Mouse (Mus musculus) limb, embryonic 11.5 days (tissue): ENCODE measurements around the gene Dop1b. TPM values are rescaled to one million over a fixed set of nuclear protein-coding genes. Genes with fewer than 3 reads are reported as not detected.

Experiments
- ATAC-seq: fragments of 200-750 bp; cut with Nextera tagmentation; 2 replicates; pipeline ENCODE4 v1.8.0; 2017; ENCODE audit warnings: low read depth; ENCODE audit not compliant: insufficient number of reproducible peaks, low FRiP score, low TSS enrichment
- DNase-seq: peaks from one replicate; pipeline ENCODE4 v3.0.0-alpha.2; 2015; ENCODE audit warnings: low spot score
- H3K27ac ChIP-seq: fragments of 300-500 bp; sonication (generic); replicated peaks from 2 replicates; pipeline ENCODE4 v1.5.1; 2014; ENCODE audit warnings: low read depth, mild to moderate bottlenecking, low read length
- H3K27me3 ChIP-seq: fragments of 300-500 bp; sonication (generic); 2 replicates; pipeline ENCODE4 v1.6.1; 2014; ENCODE audit warnings: mild to moderate bottlenecking, low read length, mixed read lengths; ENCODE audit not compliant: control insufficient read depth, insufficient read depth
- H3K36me3 ChIP-seq: fragments of 300-500 bp; sonication (generic); 2 replicates; pipeline ENCODE4 v1.6.1; 2014; ENCODE audit warnings: mild to moderate bottlenecking, low read length, moderate library complexity, mixed read lengths; ENCODE audit not compliant: control insufficient read depth, insufficient read depth
- H3K4me1 ChIP-seq: fragments of 300-500 bp; sonication (generic); 2 replicates; pipeline ENCODE4 v1.6.1; 2014; ENCODE audit warnings: low read length, mixed read lengths; ENCODE audit not compliant: control insufficient read depth, insufficient read depth
- H3K4me2 ChIP-seq: fragments of 300-500 bp; sonication (generic); 2 replicates; pipeline ENCODE4 v1.6.1; 2014; ENCODE audit warnings: low read depth, mild to moderate bottlenecking, moderate library complexity; ENCODE audit not compliant: severe bottlenecking
- H3K4me3 ChIP-seq: fragments of 300-500 bp; sonication (generic); 2 replicates; pipeline ENCODE4 v1.5.1; 2014; ENCODE audit warnings: low read depth, low read length
- H3K9ac ChIP-seq: fragments of 300-500 bp; sonication (generic); 2 replicates; pipeline ENCODE4 v1.6.1; 2014; ENCODE audit warnings: mild to moderate bottlenecking, low read length
- H3K9me3 ChIP-seq: fragments of 300-500 bp; sonication (generic); 2 replicates; pipeline ENCODE4 v1.6.1; 2016; ENCODE audit warnings: low read length; ENCODE audit not compliant: control insufficient read depth
- WGBS: fragments of 180-500 bp; shearing (Covaris S2); extraction: QIAGEN DNeasy Blood & Tissue Kit; methylation state at CpG from one replicate; pipeline ENCODE4 v1.1.7; 2014; 5-methylcytosine and 5-hydroxymethylcytosine counted together
- polyA plus RNA-seq: library from polyadenylated mRNA; unstranded; fragments of >200 nt; fragmentation: Nextera tagmentation; extraction: Ambion mirVana; gene quantifications from 2 replicates; pipeline ENCODE4 v1.2.1, GENCODE M21; 2014

Dop1b gene
- polyA plus RNA-seq, 1 experiment from 2014 or later, result 7.2 TPM

DNA sequence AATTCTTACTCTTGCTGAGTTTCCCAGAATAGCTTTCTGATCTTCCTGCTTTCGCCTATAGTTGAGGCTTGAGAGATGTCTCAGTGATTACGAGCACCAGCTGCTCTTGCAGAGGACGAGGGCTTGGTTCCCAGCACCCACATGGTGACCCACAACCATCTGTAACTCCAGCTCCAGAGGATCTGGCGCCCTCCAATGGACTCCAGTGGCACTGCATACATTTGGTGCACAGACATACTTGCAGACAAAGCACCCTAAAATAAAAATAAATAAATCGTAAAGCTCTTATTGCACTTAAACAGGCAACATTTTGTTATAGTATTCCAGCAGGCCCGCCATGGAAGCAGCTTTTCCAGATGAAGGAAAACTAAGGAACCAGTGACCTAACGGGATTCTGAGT is 72.5 kb downstream of the Dop1b start:
- H3K27me3 ChIP-seq, result no peaks in the 10 kb centered on the region
- DNase-seq (no peak), ATAC-seq (no peak)
- H3K4me1 ChIP-seq, result 0 out of 2 replicates have a peak, but pooled peaks cover 6% of the 10 kb centered on the region
- H3K36me3 ChIP-seq, result no peaks in the 10 kb centered on the region
- H3K4me3 ChIP-seq, result no peak overlapping the region
- H3K27ac ChIP-seq, result no peak overlapping the region
- WGBS, result 94% methylated on average over 7 of the region's 7 CpGs
- H3K9me3 ChIP-seq, result no peaks in the 10 kb centered on the region
- H3K9ac ChIP-seq, result no peak overlapping the region
- H3K4me2 ChIP-seq, result no peak overlapping the region

DNA sequence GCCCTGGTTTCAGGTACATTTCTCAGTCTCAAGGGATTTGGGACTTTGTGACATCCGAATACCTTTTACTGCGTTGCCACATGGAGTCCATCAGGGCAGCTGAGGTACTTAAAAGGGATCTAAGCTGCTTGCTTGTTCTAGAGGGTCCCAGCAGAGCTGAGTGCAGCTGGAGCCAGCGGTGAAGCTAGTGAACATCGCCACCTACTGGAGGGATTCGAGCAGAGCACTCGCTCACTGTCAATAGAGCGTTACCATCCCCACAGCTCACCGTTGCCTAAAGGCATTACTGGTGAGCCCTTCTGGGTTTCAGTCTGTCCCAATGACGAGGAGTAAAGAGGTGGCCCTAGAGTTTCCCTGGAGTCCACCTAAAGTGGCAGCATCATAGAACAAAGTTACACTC is 74.1 kb downstream of the Dop1b start:
- peak; percentile 90 for DNase-seq
- WGBS, result 5% methylated on average over 9 of the region's 9 CpGs
- ATAC-seq, result peak; percentile 84
- Histone ChIP-seq H3K27ac (no peak overlapping the region), H3K36me3 (no peaks in the 10 kb centered on the region), H3K4me3 (no peak overlapping the region), H3K4me2 (no peak overlapping the region), H3K9ac (no peak overlapping the region), H3K27me3 (no peaks in the 10 kb centered on the region), H3K4me1 (0 out of 2 replicates have a peak, but pooled peaks cover 6% of the 10 kb centered on the region), H3K9me3 (no peaks in the 10 kb centered on the region)

DNA sequence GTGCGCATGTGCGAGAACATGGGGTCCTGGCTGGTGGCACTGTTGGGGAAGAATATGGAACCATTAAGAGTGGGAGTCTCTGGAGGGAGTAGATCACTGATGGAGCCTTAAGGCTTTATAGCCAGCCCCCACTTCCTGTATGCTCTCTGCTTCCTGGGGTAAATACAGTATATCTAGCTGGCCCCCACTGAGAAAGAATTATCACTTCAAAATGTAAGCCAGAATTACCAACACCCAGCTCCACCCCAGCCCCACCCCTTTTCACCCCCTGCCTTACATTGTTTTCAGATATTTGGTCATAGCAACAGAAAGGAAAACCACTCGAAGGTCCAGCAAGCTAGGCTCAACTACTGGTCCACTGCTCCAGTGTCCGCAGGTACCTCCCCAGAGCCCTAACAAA is 76.7 kb downstream of the Dop1b start:
- Histone ChIP-seq H3K9me3 (no peaks in the 10 kb centered on the region), H3K4me1 (no peaks in the 10 kb centered on the region), H3K27me3 (no peaks in the 10 kb centered on the region), H3K36me3 (no peaks in the 10 kb centered on the region), H3K4me3 (no peak overlapping the region), H3K27ac (no peak overlapping the region), H3K4me2 (no peak overlapping the region), H3K9ac (no peak overlapping the region)
- 91% methylated on average over 4 of the region's 4 CpGs for WGBS
- ATAC-seq, result no peak
- DNase-seq, result no peak

DNA sequence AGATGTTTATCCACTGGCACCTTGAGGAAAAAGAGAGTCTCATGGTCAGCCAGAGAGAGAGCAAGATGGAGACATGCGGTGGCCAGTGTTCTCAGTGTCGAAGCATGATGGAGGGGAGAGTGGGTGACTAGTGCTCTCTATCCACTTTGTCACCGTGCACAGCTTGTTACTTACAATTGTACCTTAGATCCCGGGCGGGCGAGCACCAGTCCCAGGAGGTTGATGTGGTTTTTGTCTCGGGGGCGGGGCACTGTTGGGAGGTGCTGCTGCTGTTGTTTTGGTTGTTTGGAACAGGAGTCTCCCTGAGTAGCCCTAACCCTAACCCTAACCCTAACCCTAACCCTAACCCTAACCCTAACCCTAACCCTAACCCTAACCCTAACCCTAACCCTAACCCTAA is 77.2 kb downstream of the Dop1b start:
- Histone ChIP-seq H3K9ac (no peak overlapping the region), H3K4me2 (no peak overlapping the region), H3K9me3 (no peaks in the 10 kb centered on the region), H3K27me3 (no peaks in the 10 kb centered on the region), H3K4me3 (no peak overlapping the region), H3K36me3 (no peaks in the 10 kb centered on the region), H3K4me1 (no peaks in the 10 kb centered on the region), H3K27ac (no peak overlapping the region)
- ATAC-seq (no peak), DNase-seq (no peak)
- 90% methylated on average over 8 of the region's 8 CpGs for WGBS

DNA sequence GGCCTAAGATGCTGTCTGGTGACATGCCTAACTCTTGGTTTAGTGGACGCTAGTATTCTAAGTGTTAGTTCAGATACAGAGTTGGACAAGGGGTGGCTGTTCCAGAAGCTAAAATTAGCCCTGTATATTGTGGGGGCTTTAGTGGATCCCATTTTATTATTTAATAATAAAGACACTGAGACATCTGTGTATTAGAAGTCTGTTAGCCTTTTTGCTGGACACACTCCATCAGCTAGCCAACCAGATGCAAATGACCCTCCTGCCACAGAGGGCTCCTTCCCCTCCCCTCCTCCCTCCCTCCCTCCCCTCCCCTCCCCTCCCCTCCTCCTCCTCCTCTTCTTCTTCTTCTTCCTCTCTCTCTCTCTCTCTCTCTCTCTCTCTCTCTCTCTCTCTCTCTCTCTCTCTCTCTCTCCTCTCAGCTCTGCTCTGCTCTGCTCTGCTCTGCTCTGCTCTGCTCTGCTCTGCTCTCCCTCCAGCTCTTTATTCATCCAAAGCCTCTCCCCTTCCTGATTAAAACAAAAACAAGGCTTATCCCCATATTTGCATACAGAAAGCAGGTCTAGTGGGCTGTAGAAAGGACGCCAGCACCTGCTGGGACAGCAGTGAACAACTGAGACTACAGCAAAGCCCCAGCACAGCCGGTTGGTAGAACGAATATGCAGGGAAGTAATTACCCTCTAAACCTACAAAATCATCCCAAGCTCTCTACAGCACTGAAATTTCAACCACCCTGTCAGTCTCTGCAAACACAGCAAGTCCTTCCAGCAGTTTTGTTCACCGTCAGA is 78.5 kb downstream of the Dop1b start:
- Histone ChIP-seq H3K4me2 (no peak overlapping the region), H3K4me3 (no peak overlapping the region), H3K9ac (no peak overlapping the region), H3K36me3 (no peaks in the 10 kb centered on the region), H3K4me1 (no peaks in the 10 kb centered on the region), H3K9me3 (no peaks in the 10 kb centered on the region), H3K27me3 (no peaks in the 10 kb centered on the region), H3K27ac (no peak overlapping the region)
- 40% methylated on average over 5 of the region's 5 CpGs for WGBS
- no peak for DNase-seq
- ATAC-seq, result no peak

DNA sequence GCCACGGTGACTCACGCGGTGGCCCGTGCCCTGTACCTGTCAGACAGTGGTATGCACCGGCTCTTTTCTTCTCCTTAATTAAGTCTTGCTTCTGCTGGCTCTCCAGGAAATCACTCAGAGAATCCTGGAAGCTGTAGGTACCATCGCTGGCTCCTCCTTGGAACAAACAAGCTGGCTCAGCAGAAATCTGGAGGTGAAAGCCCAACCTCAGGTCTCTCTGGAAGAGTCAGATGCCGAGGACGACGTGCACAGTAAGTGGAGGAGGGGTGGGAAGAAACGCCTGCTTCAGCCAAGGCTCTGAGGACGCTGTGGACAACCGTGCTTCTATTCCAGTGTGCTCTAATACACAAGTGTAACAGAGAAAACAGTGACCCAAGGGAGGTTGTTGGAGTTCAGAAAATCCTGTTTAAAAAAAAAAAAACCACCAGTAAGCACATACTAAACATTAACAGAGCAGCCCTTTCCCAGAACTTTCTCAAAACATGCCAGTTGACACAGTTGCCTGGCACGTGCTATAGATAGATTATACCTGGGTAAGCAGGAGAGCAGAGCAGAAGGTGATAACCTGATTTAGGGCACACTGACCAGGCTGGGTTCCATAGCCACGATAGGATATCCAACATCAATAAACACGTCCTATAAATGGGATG is 81.4 kb downstream of the Dop1b start:
- ATAC-seq (no peak), DNase-seq (no peak)
- Histone ChIP-seq H3K9ac (no peak overlapping the region), H3K36me3 (no peaks in the 10 kb centered on the region), H3K27me3 (no peaks in the 10 kb centered on the region), H3K4me3 (no peak overlapping the region), H3K4me2 (no peak overlapping the region), H3K9me3 (no peaks in the 10 kb centered on the region), H3K4me1 (0 out of 2 replicates have a peak, but pooled peaks cover 14% of the 10 kb centered on the region), H3K27ac (no peak overlapping the region)
- WGBS, result 77% methylated on average over 15 of the region's 15 CpGs

DNA sequence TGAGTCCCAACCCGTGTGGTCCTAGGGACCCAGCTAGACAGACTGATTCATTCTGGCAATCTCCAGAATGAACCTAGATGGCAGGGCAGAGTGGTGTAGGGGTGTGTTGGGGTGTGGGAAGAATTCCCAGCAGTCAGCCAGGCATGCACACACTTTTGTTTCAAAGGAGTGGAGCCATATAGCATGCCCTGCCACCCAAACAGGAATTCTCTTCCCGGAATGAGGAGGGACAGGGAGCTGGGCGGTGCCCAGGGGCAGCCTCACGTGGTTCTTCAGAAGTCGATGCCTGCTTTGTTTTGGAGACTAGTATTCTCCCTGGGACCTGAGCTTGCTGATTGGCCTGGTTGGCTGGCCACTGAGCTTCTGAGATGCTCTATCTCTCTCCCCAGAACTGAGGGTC is 83.1 kb downstream of the Dop1b start:
- no peak for ATAC-seq
- 84% methylated on average over 5 of the region's 5 CpGs for WGBS

DNA sequence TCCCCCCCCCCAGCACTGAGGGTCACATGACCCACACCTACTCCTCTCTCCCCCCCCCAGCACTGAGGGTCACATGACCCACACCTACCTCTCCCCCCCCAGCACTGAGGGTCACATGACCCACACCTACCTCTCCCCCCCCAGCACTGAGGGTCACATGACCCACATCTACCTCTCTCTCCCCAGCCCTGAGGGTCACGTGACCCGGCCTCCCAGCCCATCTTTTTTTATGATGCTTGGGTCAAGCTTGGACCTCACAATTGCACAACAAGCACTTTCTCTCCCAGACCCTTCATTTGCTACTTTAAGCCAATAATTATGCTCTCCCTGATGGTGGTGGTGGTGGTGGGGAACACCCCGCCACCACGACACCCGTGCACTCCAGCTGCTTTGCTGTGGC is 83.7 kb downstream of the Dop1b start:
- Histone ChIP-seq H3K4me3 (no peak overlapping the region), H3K36me3 (no peaks in the 10 kb centered on the region), H3K4me2 (no peak overlapping the region), H3K27ac (no peak overlapping the region), H3K4me1 (0 out of 2 replicates have a peak, but pooled peaks cover 14% of the 10 kb centered on the region), H3K9ac (no peak overlapping the region), H3K9me3 (no peaks in the 10 kb centered on the region), H3K27me3 (no peaks in the 10 kb centered on the region)
- DNase-seq (no peak), ATAC-seq (no peak)
- 93% methylated on average over 5 of the region's 5 CpGs for WGBS

More for the DNA sequence above, 83.1 kb downstream of the Dop1b start:
- H3K36me3 ChIP-seq, result no peaks in the 10 kb centered on the region
- no peaks in the 10 kb centered on the region for H3K27me3 ChIP-seq
- no peak for DNase-seq
- no peak overlapping the region for H3K27ac ChIP-seq
- no peak overlapping the region for H3K9ac ChIP-seq
- no peaks in the 10 kb centered on the region for H3K9me3 ChIP-seq
- H3K4me3 ChIP-seq, result no peak overlapping the region
- no peak overlapping the region for H3K4me2 ChIP-seq
- 0 out of 2 replicates have a peak, but pooled peaks cover 14% of the 10 kb centered on the region for H3K4me1 ChIP-seq
